Mouse (Mus musculus) hematopoietic stem cell, adult 5-6 weeks (primary cell): ENCODE measurements around the gene Tjp3. TPM values are rescaled to one million over a fixed set of nuclear protein-coding genes. Genes with fewer than 3 reads are reported as not detected.

Experiments
- ATAC-seq, 2 experiments: fragments of 125-278 bp in 1 of 2; replicated peaks in 1 of 2; 2 replicates each; pipeline ENCODE4 v1.8.0; 2016 to 2017; ENCODE audit warnings: inconsistent platforms in 2 of 2, mild to moderate bottlenecking in 2 of 2, moderate number of reproducible peaks in 2 of 2, low read depth in 1 of 2, moderate TSS enrichment in 1 of 2; ENCODE audit not compliant: low FRiP score in 2 of 2, poor library complexity in 2 of 2, severe bottlenecking in 2 of 2, insufficient read depth in 1 of 2, low TSS enrichment in 1 of 2
- total RNA-seq: library from RNA; stranded (forward); fragments of 172-1452, 232-1000 nt; gene quantifications from 2 replicates; pipeline ENCODE4 v1.2.3, GENCODE M21; 2017

Gene Tjp3
- total RNA-seq, 1 experiment from 2014 or later = 4.6 TPM

DNA sequence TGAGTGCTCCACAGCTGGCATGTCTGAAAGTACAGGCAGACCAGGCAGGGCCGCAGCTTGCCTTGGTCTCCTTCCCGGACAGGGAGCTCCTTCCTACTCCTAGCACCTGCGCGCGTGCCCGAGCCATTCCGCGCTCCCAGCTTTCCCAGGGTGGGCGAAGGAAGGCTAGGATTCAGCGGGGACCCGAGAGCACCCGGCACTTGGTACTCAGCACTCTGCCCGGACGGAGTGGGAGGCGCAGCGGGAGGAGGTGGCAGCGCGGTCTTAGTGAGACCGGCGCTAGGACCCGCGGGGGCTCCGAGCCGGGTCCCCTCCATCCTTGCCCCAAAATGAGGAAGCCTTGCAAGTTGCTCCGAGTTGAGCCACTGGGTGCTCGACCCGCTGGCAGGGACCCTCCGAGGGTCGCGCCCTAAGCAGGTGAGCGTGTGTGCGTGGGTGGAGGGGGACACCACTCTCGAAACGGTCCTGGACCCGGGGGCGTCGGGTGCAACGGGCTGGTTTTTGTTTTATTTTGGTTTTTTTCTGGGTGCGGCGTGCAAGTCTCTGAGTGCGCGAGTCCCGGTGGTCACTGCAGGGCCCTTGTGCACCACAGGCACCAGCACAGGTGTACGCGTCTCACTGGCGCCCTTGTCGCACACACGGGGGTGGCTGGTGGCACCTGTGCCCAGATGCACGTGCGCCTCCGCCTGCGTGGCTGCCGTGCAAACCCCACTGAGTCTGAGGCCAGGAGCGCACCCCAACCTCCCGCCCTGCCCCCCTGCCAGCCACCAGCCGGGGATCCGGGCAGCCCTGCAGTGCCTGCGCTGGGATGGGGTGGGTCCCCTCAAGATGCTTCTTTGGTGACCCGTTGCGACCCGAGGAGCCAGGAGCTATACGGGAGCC is 34.0 kb downstream of the Tjp3 start:
- peak; percentile 53 to 60 for ATAC-seq

DNA sequence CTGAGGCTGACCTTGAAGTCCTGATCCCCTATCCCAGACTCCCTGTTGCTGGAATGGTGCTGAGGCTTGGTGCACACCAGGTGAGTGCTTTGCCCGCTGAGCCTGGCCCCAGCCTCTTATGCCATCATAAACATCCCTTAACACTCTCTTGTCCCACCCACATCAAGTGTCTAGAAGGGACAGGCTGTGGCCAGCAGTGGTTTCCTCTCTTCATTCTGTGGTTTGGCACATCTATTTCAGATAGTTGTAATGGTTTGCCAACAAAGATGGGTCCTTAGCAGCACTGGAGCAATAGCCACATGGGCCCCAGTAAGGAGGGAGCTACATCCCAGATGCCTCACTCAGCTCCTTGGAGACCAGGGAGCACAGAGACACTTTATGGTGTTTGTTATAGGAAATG is 36.5 kb downstream of the Tjp3 start:
- ATAC-seq = peak in 1 of 2 experiments; percentile 24; a peak in 1 of 4 replicates

DNA sequence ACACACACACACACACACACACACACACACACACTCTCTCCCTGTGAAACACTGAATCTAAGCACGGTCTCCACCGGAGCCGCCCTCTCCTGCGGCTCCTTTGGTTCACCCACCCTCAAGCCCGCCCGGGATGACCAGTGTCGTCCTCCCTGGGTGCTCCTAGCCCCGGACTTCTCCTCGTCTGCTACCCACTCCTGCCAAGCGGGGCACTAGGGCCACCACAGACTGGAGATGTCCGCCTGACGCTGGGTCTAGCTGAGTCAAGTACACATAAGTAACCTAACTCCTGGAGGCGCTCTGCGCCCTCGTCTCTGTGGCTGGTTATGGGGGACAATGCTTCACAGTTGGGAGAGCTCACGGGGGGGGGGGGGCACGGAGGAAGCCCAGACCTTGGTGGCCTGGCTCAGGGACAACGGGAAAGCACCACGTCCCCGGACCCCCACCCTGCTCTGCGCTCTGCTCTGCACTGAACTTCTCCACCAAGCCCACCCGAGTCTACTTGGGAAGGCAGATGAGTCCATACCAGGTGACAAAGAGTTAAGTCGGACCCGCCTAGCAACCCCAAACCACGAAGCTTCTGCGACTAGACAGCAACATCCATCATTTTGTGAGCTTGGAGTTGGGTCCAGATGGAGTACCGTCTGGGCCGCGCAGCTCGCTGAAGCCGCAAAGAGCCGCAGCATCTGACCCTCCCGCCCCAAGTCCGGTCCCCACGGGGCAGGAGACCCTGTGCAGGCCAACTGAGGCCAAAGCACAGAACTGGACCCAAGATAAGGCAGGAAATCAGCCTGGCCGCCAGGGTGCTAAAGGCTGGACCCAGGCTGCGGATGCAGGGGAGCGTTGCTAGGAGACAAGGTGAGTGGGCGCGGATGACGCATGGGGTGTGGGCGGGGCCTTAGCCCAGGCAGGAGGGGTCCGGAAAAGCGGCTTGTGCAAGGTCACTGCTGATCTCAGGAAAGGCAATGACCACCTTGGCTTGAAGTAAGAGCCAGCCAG is 38.7 kb downstream of the Tjp3 start, which contains the start of gene Matk:
Gene Matk, plus strand, starts transcription at position 512 of the 996 bp plus-strand sequence.
- peak in 1 of 2 experiments; percentile 44; a peak in 2 of 4 replicates for ATAC-seq

DNA sequence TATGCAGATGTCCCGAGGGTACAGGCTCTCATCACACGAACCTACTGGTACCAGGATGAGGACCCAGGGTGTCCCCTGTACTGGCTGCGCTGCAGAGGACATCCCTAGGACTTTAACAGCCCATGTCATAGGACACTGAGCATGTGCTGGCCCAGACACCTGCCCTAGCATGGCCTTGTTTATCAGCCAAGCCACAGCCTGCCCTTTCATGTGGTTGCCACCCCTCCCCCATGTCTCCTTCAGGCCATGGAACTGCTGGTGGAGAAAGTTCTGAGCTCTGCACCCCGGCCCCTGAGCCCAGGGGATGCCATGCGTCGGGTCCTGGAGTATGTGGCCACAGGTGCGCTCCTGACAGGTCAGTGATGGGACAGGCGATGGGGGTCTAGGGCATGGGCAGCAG is 41.9 kb downstream of the Tjp3 start:
- no peak for ATAC-seq

DNA sequence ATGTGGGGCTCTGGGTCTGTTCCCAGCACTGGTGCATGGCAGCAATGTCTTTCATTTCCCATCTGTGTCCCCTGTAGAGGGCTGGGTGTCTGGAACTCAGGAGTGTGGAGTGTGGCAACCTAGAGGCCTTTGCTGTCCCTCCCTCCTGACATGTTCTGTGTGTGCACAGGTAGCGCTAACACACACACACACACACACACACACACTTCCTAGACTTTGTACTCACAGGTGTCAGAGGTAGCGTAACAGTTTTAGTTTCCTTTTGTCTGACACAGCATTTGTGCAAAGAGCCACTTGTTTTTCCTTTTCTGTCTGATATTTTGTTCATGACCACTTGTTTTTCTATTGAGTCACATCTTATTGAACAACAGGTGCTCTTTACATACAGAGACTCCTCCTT is 43.6 kb downstream of the Tjp3 start:
- ATAC-seq = no peak

DNA sequence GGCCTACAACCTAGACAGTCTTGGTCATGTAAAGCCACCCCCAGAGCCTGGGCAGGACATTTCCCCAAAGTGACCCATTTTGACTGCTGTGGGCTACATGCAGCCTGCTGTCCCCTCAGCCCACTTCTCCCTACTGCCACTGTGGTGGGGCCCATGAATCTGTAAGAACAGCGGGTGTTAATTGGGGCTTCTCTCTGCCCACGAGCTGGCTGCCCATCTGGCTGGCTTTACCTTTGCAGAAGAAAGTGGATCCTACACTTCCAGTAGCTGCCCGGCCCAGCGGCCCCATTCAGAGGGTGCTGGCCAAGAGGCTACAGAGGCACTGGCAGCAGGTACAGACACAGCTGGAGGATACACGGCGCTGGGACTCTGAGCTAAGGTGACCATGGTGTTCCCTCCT is 46.2 kb downstream of the Tjp3 start:
- no peak for ATAC-seq

DNA sequence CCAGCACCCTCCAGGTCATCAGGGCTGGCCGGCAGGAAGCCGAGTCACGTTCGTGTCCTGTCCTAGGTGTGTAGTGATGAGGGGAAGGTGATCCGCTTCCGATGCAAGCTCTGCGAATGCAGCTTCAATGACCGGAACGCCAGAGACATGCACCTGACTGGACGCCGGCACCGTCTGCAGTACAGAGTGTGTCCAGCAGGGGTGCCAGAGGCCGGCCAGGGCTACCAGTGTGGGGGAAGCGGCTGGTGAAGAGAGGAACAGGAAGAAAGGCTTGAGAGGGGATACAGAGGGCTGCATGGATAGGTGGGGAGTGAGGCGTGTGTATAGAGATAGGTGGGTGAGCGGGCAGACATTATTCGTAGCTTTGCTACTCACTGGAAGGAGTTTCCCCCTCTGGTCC is 46.8 kb downstream of the Tjp3 start:
- peak; percentile 86 to 95 for ATAC-seq

DNA sequence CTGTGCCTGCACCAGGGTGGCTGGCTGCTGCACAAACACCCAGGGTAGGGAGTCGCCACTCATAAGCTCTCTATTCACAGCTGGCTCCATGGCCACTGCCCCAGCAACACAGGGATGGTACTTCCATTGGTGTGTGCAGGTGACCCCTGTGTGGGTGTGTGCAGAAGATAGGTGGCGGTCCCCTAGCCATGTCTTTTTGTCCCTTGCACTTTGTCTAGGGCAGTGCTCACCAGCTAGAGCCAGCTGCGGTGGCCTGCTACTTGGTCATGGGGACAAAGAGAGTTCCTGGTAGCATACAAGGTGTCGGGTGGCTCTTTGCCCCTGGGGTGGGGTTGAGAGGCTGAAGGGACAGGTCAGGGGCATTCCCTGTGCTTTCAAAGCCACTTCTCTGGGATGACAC is 47.2 kb downstream of the Tjp3 start:
- ATAC-seq = no peak

DNA sequence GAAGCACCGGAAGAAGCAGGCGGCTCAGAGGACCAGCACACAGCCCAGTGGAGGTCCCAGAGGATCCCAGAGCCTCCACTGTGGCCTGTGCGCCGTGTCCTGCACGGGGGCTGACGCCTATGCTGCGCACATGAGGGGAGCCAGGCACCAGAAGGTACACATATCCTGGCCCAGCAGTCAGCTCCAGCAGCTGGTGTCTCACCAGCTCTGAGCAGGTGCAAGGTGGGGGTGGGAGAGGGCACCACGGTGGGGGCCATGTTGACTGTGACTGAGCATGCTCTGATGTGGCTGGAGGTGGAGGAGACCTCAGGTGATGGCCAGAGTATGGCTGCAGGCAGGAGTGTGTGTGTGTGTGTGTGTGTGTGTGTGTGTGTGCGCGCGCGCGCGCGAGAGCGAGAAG is 49.4 kb downstream of the Tjp3 start:
- ATAC-seq = no peak

DNA sequence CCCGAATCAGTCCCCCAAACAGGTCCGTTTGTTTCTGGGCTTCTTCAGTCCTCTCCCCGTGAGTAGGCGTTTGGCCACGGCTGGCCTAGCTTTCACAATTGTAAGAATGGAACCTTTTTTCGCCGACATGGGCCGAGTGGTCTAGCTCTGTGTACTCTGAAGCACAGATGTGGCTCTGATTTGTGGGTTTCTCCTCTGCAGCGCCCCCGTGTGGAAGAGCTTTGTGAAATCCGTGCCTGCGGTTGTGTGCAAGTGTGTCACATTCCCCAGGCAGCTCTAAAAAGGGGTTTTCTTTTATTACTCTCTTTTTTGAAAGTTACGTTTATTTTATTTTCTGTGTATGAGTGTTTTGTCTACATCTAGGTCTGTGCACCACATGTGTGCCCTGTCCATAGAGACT is 50.5 kb downstream of the Tjp3 start:
- no peak; a peak in 1 of 4 replicates for ATAC-seq

DNA sequence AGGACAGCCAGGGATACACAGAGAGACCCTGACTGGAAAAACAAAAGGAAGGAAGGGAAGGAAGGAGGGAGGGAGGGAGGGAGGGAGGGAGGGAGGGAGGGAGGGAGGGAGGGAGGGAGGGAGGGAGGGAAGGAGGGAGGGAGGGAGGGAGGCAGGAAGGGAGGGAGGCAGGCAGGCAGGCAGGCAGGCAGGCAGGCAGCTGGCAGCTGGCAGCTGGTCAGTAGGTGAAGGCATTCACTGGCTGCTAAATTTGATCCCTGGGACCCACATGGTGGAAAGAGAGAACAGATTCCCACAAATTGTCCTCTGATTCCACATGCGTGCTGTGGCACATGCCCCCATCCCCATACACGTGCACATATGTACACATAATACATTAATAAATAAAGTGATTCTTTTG is 52.8 kb downstream of the Tjp3 start:
- ATAC-seq = no peak

DNA sequence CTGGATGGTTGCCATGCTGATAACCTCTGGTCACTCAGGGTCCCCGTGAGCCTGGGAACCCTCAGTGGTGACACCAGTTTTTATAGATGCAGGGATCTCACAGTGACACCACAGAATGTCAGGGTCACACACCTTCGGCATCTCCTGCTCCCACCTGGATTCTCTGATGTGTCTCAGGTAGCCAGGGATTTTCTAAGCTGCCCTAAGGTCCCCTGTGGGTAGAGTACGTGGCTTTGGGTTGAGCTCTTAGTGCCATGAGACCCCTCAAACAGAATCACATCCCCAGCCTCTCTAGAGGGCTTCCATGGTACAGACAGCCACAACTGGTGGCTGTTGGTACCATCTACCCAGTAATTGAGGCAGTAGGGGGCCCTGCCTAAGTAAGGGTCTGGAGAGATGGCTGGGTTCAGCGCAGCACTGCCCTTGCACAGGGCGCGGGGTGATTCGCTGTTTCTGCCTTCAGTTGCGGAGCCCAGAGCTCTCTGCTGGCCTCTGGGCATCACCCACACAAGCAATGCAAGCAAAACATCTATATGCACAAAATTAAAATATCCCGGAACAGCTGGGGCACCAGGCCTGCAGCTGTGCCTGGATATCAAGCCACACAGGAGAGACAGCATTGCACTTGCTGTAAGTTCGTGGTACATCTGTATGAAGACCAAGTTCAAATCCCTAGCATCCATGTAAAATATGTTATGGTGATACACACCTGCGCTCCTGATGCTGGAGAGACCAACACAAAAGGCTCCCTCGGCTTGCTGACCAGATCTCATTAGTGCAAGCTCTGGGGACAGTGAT is 54.7 kb downstream of the Tjp3 start:
- no peak for ATAC-seq

DNA sequence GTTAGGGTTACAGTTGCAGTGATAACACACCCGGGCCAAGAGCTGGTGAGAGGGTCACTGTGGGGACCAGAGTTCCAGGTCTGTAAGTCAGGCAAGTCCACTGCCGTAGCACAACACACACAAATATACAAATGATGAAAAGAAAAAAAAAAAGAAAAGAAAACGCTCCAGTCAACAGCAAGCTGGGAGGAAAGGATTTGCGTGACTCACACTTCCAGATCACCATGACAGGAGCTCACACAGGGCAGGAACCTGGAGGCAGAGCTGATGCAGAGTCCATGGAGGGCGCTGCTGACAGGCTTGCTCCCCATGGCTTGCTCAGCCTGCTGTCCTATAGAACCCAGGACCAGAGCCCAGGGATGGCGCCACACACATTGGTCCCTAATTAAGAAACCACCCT is 57.2 kb downstream of the Tjp3 start:
- ATAC-seq = no peak

DNA sequence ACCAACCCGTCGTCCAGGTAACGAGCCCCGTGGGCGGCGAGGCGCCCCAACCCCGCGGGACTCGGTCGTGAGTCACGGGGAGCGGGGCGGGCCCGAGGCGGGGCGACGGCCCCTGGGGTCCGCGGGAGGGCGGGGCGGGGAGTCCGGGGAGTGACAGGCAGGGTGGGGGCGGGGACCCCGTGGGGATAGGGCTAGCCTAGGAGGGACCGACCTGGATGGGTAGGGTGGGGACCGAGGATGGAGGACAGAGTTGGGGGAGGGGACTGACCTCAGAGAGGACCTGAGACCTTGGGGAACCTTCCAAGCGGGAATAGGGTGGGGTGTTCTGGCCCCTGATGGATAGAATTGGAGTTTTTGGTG is 58.2 kb downstream of the Tjp3 start:
- 0 out of 4 replicates have a peak, but pooled peaks of 1 of the 2 experiments have one; percentile 4 for ATAC-seq

DNA sequence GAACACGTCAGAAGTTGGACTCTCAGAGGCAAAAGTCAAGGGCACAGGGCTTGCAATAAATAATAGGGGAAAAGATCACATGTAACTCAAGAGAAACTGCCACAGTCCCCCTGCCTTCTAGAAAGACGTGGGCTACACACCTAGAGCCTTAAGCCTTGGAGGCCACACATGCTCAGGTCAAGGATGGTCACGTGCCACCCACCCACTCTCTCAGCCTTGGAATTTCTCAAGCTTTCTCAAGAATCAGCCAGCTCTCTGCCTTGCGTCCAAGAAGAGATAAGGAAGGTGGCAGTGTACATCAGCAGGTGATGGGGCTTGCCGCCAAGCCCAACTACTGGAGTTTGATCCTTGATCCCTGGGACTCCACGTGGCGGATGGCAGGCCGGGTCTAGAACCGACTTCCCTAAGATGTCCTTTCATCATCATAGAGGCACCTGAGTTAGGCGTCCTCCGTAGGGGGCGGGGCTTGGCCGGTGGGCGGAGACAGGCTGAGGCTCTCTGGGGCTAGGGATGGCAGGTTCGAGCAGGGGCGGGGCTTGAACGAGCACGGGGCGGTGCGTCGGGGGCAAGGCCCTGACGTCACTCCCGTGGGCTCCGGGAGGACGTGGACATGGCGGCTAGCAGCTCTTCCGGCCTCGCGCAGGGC is 58.7 kb downstream of the Tjp3 start, which contains the start of gene Zfr2:
Gene Zfr2, plus strand, starts transcription at position 576 of the 646 bp plus-strand sequence.
- ATAC-seq = peak; percentile 89 to 94

DNA sequence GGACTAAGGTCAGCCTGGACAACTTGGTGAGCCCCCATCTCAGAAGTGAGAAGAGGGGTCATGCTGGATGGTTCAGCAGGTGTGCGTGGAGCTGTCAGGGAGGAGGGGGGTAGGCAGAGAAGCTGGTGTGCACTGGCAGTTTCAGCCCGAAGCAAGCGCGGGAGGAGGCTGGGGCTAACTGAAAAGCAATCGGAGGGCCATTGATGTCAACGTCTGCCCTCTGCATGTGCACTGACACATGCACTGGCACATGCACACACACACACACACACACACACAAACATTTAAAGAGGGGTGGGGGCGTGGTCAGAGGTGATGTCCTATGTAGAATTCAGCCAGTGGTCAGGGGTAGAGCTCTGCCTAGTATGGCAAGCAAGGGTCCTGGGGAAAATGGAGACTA is 59.9 kb downstream of the Tjp3 start:
- ATAC-seq = no peak
